Mouse (Mus musculus): ENCODE results near the gene Col1a2. TPM values are rescaled to one million over a fixed set of nuclear protein-coding genes. Genes with fewer than 3 reads are reported as not detected.

Gene Col1a2
- polyA plus RNA-seq, 1 experiment from 2014 or later, result 89.0 TPM

GRCm38 (mm10) chr6:4532898-4533297 lies 28.3 kb downstream of the Col1a2 start:
- no peaks in the 10 kb centered on the region for H3K9me3 ChIP-seq
- WGBS, result 92% methylated on average over 1 of the region's 1 CpGs
- H3K4me2 ChIP-seq, result no peak overlapping the region
- ATAC-seq (replicated peaks), result no peak
- H3K4me3 ChIP-seq, result no peak overlapping the region
- H3K4me1 ChIP-seq, result no peaks in the 10 kb centered on the region
- H3K27ac ChIP-seq, result no peak overlapping the region
- H3K9ac ChIP-seq, result no peak overlapping the region
- no peaks in the 10 kb centered on the region for H3K36me3 ChIP-seq (replicated peaks)
- no peaks in the 10 kb centered on the region for H3K27me3 ChIP-seq (replicated peaks)

GRCm38 (mm10) chr6:4534462-4535079 lies 30.0 kb downstream of the Col1a2 start:
- H3K4me3 ChIP-seq, result no peak overlapping the region
- H3K4me1 ChIP-seq, result no peaks in the 10 kb centered on the region
- ATAC-seq (replicated peaks), result no peak
- 72% methylated on average over 8 of the region's 8 CpGs for WGBS
- no peak overlapping the region for H3K4me2 ChIP-seq
- no peaks in the 10 kb centered on the region for H3K27me3 ChIP-seq (replicated peaks)
- H3K36me3 ChIP-seq (replicated peaks), result no peaks in the 10 kb centered on the region
- no peaks in the 10 kb centered on the region for H3K9me3 ChIP-seq
- no peak overlapping the region for H3K9ac ChIP-seq
- H3K27ac ChIP-seq, result no peak overlapping the region

- H3K4me1 ChIP-seq, result no peaks in the 10 kb centered on the region
- H3K36me3 ChIP-seq (replicated peaks), result no peaks in the 10 kb centered on the region
- WGBS, result 89% methylated on average over 7 of the region's 7 CpGs
- no peaks in the 10 kb centered on the region for H3K9me3 ChIP-seq
- H3K4me2 ChIP-seq, result no peak overlapping the region
- no peaks in the 10 kb centered on the region for H3K27me3 ChIP-seq (replicated peaks)
- no peak overlapping the region for H3K4me3 ChIP-seq
- H3K9ac ChIP-seq, result no peak overlapping the region
- ATAC-seq (replicated peaks), result no peak
- no peak overlapping the region for H3K27ac ChIP-seq
Measured at GRCm38 (mm10) chr6:4541926-4542715, 37.5 kb downstream of the Col1a2 start.

GRCm38 (mm10) chr6:4544554-4544953 lies 39.9 kb downstream of the Col1a2 start:
- Histone ChIP-seq H3K27ac (no peak overlapping the region), H3K9ac (no peak overlapping the region), H3K4me2 (no peak overlapping the region), H3K4me3 (no peak overlapping the region), H3K27me3 (replicated peaks) (no peaks in the 10 kb centered on the region), H3K4me1 (no peaks in the 10 kb centered on the region), H3K9me3 (no peaks in the 10 kb centered on the region), H3K36me3 (replicated peaks) (no peaks in the 10 kb centered on the region)
- no peak for ATAC-seq (replicated peaks)
- WGBS, result 45% methylated on average over 6 of the region's 6 CpGs

- Histone ChIP-seq H3K4me3 (no peak overlapping the region), H3K9ac (no peak overlapping the region), H3K27me3 (replicated peaks) (no peaks in the 10 kb centered on the region), H3K4me2 (no peak overlapping the region), H3K27ac (no peak overlapping the region), H3K4me1 (no peaks in the 10 kb centered on the region), H3K9me3 (no peaks in the 10 kb centered on the region), H3K36me3 (replicated peaks) (no peaks in the 10 kb centered on the region)
- no peak for ATAC-seq (replicated peaks)
- 46% methylated on average over 8 of the region's 8 CpGs for WGBS
Measured at GRCm38 (mm10) chr6:4545727-4546126, 41.1 kb downstream of the Col1a2 start.

- 84% methylated on average over 4 of the region's 4 CpGs for WGBS
Measured at GRCm38 (mm10) chr6:4548894-4549293, 44.3 kb downstream of the Col1a2 start.

GRCm38 (mm10) chr6:4549846-4550548 lies 45.4 kb downstream of the Col1a2 start:
- H3K36me3 ChIP-seq (replicated peaks), result no peaks in the 10 kb centered on the region
- 0 out of 2 replicates have a peak, but pooled peaks have one; percentile 21 for ATAC-seq (replicated peaks)
- no peaks in the 10 kb centered on the region for H3K9me3 ChIP-seq
- H3K27me3 ChIP-seq (replicated peaks), result no peaks in the 10 kb centered on the region
- H3K9ac ChIP-seq, result no peak overlapping the region
- H3K4me2 ChIP-seq, result no peak overlapping the region
- 36% methylated on average over 11 of the region's 11 CpGs for WGBS
- H3K4me1 ChIP-seq, result peaks cover 4% of the 10 kb centered on the region; the same call in 1 of the 2 replicates
- no peak overlapping the region for H3K4me3 ChIP-seq
- no peak overlapping the region for H3K27ac ChIP-seq

More at GRCm38 (mm10) chr6:4548894-4549293, 44.3 kb downstream of the Col1a2 start:
- peaks cover 1% of the 10 kb centered on the region; the same call in 1 of the 2 replicates for H3K4me1 ChIP-seq
- H3K4me2 ChIP-seq, result no peak overlapping the region
- no peaks in the 10 kb centered on the region for H3K9me3 ChIP-seq
- H3K4me3 ChIP-seq, result no peak overlapping the region
- no peak overlapping the region for H3K27ac ChIP-seq
- H3K27me3 ChIP-seq (replicated peaks), result no peaks in the 10 kb centered on the region
- no peak overlapping the region for H3K9ac ChIP-seq
- no peaks in the 10 kb centered on the region for H3K36me3 ChIP-seq (replicated peaks)
- no peak for ATAC-seq (replicated peaks)

GRCm38 (mm10) chr6:4550549-4550915 lies 45.9 kb downstream of the Col1a2 start:
- ATAC-seq (replicated peaks), result 0 out of 2 replicates have a peak, but pooled peaks have one; percentile 1
- WGBS, result 52% methylated on average over 1 of the region's 1 CpGs

GRCm38 (mm10) chr6:4555366-4555765 lies 50.8 kb downstream of the Col1a2 start:
- Histone ChIP-seq H3K9me3 (no peaks in the 10 kb centered on the region), H3K4me2 (no peak overlapping the region), H3K4me3 (no peak overlapping the region), H3K9ac (no peak overlapping the region), H3K27ac (no peak overlapping the region), H3K36me3 (replicated peaks) (no peaks in the 10 kb centered on the region), H3K27me3 (replicated peaks) (no peaks in the 10 kb centered on the region), H3K4me1 (peaks cover 4% of the 10 kb centered on the region; the same call in 1 of the 2 replicates)
- 39% methylated on average over 6 of the region's 6 CpGs for WGBS
- ATAC-seq (replicated peaks), result no peak

More at GRCm38 (mm10) chr6:4550549-4550915, 45.9 kb downstream of the Col1a2 start:
- no peaks in the 10 kb centered on the region for H3K9me3 ChIP-seq
- H3K9ac ChIP-seq, result no peak overlapping the region
- H3K4me1 ChIP-seq, result peaks cover 4% of the 10 kb centered on the region; the same call in 1 of the 2 replicates
- H3K4me3 ChIP-seq, result no peak overlapping the region
- H3K4me2 ChIP-seq, result no peak overlapping the region
- H3K36me3 ChIP-seq (replicated peaks), result no peaks in the 10 kb centered on the region
- H3K27me3 ChIP-seq (replicated peaks), result no peaks in the 10 kb centered on the region
- H3K27ac ChIP-seq, result no peak overlapping the region

- Histone ChIP-seq H3K4me2 (no peak overlapping the region), H3K9me3 (no peaks in the 10 kb centered on the region), H3K4me3 (no peak overlapping the region), H3K27me3 (replicated peaks) (no peaks in the 10 kb centered on the region; the same call in 1 of the 2 replicates), H3K4me1 (peaks cover 6% of the 10 kb centered on the region; the same call in 1 of the 2 replicates), H3K36me3 (replicated peaks) (no peaks in the 10 kb centered on the region), H3K9ac (no peak overlapping the region), H3K27ac (no peak overlapping the region)
- WGBS, result 80% methylated on average over 8 of the region's 8 CpGs
- ATAC-seq (replicated peaks), result no peak
Measured at GRCm38 (mm10) chr6:4557086-4557485, 52.5 kb downstream of the Col1a2 start.

GRCm38 (mm10) chr6:4557678-4558077 lies 53.1 kb downstream of the Col1a2 start:
- no peak overlapping the region for H3K9ac ChIP-seq
- no peaks in the 10 kb centered on the region for H3K36me3 ChIP-seq (replicated peaks)
- 18% methylated on average over 7 of the region's 7 CpGs for WGBS
- no peaks in the 10 kb centered on the region for H3K9me3 ChIP-seq
- H3K4me1 ChIP-seq, result peaks cover 6% of the 10 kb centered on the region; the same call in 1 of the 2 replicates
- no peak overlapping the region for H3K4me3 ChIP-seq
- no peaks in the 10 kb centered on the region; the same call in 1 of the 2 replicates for H3K27me3 ChIP-seq (replicated peaks)
- no peak for ATAC-seq (replicated peaks)
- H3K27ac ChIP-seq, result no peak overlapping the region
- no peak overlapping the region for H3K4me2 ChIP-seq

- Histone ChIP-seq H3K4me2 (no peak overlapping the region), H3K4me3 (no peak overlapping the region), H3K27ac (no peak overlapping the region), H3K4me1 (0 out of 2 replicates have a peak, but pooled peaks cover 2% of the 10 kb centered on the region), H3K9me3 (no peaks in the 10 kb centered on the region), H3K9ac (no peak overlapping the region), H3K36me3 (replicated peaks) (no peaks in the 10 kb centered on the region), H3K27me3 (replicated peaks) (no peaks in the 10 kb centered on the region; the same call in 1 of the 2 replicates)
- no peak for ATAC-seq (replicated peaks)
- 28% methylated on average over 11 of the region's 11 CpGs for WGBS
Measured at GRCm38 (mm10) chr6:4561156-4561555, 56.5 kb downstream of the Col1a2 start.

All from midbrain, embryonic 15.5 days (tissue).